Mouse (Mus musculus) intestine, embryonic 15.5 days (tissue): ENCODE measurements around the gene Dot1l. TPM values are rescaled to one million over a fixed set of nuclear protein-coding genes. Genes with fewer than 3 reads are reported as not detected.

Source experiments
- ATAC-seq: fragments of 200-750 bp; cut with Nextera tagmentation; 2 replicates; pipeline ENCODE4 v1.8.0; 2017; ENCODE audit warnings: moderate TSS enrichment, moderate library complexity
- H3K27ac ChIP-seq: fragments of 300-500 bp; sonication (generic); 2 replicates; pipeline ENCODE4 v1.5.1; 2015; ENCODE audit warnings: mild to moderate bottlenecking, inconsistent platforms
- H3K27me3 ChIP-seq: fragments of 300-500 bp; sonication (generic); replicated peaks from 2 replicates; pipeline ENCODE4 v1.6.1; 2015; ENCODE audit warnings: inconsistent platforms
- H3K36me3 ChIP-seq: fragments of 300-500 bp; sonication (generic); 2 replicates; pipeline ENCODE4 v1.6.1; 2015; ENCODE audit warnings: inconsistent platforms
- H3K4me1 ChIP-seq: fragments of 300-500 bp; sonication (generic); replicated peaks from 2 replicates; pipeline ENCODE4 v1.6.1; 2015; ENCODE audit warnings: inconsistent platforms
- H3K4me2 ChIP-seq: fragments of 300-500 bp; sonication (generic); replicated peaks from 2 replicates; pipeline ENCODE4 v1.6.1; 2015; ENCODE audit warnings: mild to moderate bottlenecking, inconsistent platforms
- H3K4me3 ChIP-seq: fragments of 300-500 bp; sonication (generic); replicated peaks from 2 replicates; pipeline ENCODE4 v1.5.1; 2015; ENCODE audit warnings: inconsistent platforms
- H3K9ac ChIP-seq: fragments of 300-500 bp; sonication (generic); 2 replicates; pipeline ENCODE4 v1.6.1; 2015; ENCODE audit warnings: inconsistent platforms
- H3K9me3 ChIP-seq: fragments of 300-500 bp; sonication (generic); 2 replicates; pipeline ENCODE4 v1.6.1; 2016; ENCODE audit warnings: inconsistent platforms
- WGBS: fragments of 180-500 bp; shearing (Covaris S2); methylation state at CpG from one replicate; pipeline ENCODE4 v1.1.7; 2015; 5-methylcytosine and 5-hydroxymethylcytosine counted together
- polyA plus RNA-seq: library from polyadenylated mRNA; unstranded; fragments of >200 nt; fragmentation: Nextera tagmentation; extraction: Ambion mirVana; gene quantifications from 2 replicates; pipeline ENCODE4 v1.2.1, GENCODE M21; 2015

Gene Dot1l
- polyA plus RNA-seq = 12.0 and 14.2 TPM in 2 replicates

GRCm38 (mm10) chr10:80754594-80755290, at the start of gene Dot1l:
TSS of gene Dot1l (plus strand) at chr10:80755206.
- H3K4me3 ChIP-seq = peak within 1 kb of the TSS; percentile 94
- H3K4me1 ChIP-seq = peaks cover 45% of the 10 kb centered on the region
- WGBS = under 1% methylated on average over 57 of the region's 57 CpGs
- H3K9me3 ChIP-seq = no peaks in the 10 kb centered on the region
- H3K36me3 ChIP-seq = no peaks in the 10 kb centered on the region
- peak; percentile 92 for ATAC-seq
- peak within 1 kb of the TSS; percentile 79 for H3K27ac ChIP-seq
- no peaks in the 10 kb centered on the region for H3K27me3 ChIP-seq
- H3K9ac ChIP-seq = peak within 1 kb of the TSS; percentile 83
- H3K4me2 ChIP-seq = peak within 1 kb of the TSS; percentile 88

GRCm38 (mm10) chr10:80705479-80705878, 49.5 kb upstream of the Dot1l start:
- Histone ChIP-seq H3K27ac (no peak overlapping the region), H3K36me3 (peaks cover 40% of the 10 kb centered on the region), H3K9ac (no peak overlapping the region), H3K27me3 (no peaks in the 10 kb centered on the region), H3K4me2 (no peak overlapping the region), H3K4me3 (no peak overlapping the region), H3K4me1 (peaks cover 20% of the 10 kb centered on the region), H3K9me3 (no peaks in the 10 kb centered on the region)
- 78% methylated on average over 3 of the region's 3 CpGs for WGBS
- no peak for ATAC-seq

- Histone ChIP-seq H3K4me1 (no peaks in the 10 kb centered on the region), H3K9me3 (no peaks in the 10 kb centered on the region), H3K4me3 (no peak overlapping the region), H3K4me2 (no peak overlapping the region), H3K27ac (no peak overlapping the region), H3K9ac (no peak overlapping the region), H3K36me3 (peaks cover 88% of the 10 kb centered on the region), H3K27me3 (no peaks in the 10 kb centered on the region)
- WGBS = 76% methylated on average over 3 of the region's 3 CpGs
- no peak for ATAC-seq
These were observed 44.2 kb upstream of the Dot1l start for GRCm38 (mm10) chr10:80710834-80711233.

GRCm38 (mm10) chr10:80717281-80717680, 37.7 kb upstream of the Dot1l start:
- no peaks in the 10 kb centered on the region for H3K27me3 ChIP-seq
- H3K4me3 ChIP-seq = no peak overlapping the region
- ATAC-seq = no peak
- H3K9me3 ChIP-seq = no peaks in the 10 kb centered on the region
- H3K4me2 ChIP-seq = no peak overlapping the region
- H3K4me1 ChIP-seq = no peaks in the 10 kb centered on the region
- 90% methylated on average over 1 of the region's 1 CpGs for WGBS
- H3K36me3 ChIP-seq = peaks cover 88% of the 10 kb centered on the region
- H3K9ac ChIP-seq = no peak overlapping the region
- no peak overlapping the region for H3K27ac ChIP-seq

- no peaks in the 10 kb centered on the region for H3K27me3 ChIP-seq
- H3K4me2 ChIP-seq = no peak overlapping the region
- WGBS = 76% methylated on average over 5 of the region's 5 CpGs
- no peaks in the 10 kb centered on the region for H3K9me3 ChIP-seq
- no peak for ATAC-seq
- no peaks in the 10 kb centered on the region for H3K4me1 ChIP-seq
- peaks cover 84% of the 10 kb centered on the region for H3K36me3 ChIP-seq
- H3K4me3 ChIP-seq = no peak overlapping the region
- no peak overlapping the region for H3K27ac ChIP-seq
- no peak overlapping the region for H3K9ac ChIP-seq
These were observed 27.5 kb upstream of the Dot1l start for GRCm38 (mm10) chr10:80727369-80728127.

GRCm38 (mm10) chr10:80732611-80733101, 22.4 kb upstream of the Dot1l start:
- Histone ChIP-seq H3K4me1 (0 out of 2 replicates have a peak, but pooled peaks cover 6% of the 10 kb centered on the region), H3K4me2 (no peak overlapping the region), H3K27ac (no peak overlapping the region), H3K9me3 (no peaks in the 10 kb centered on the region), H3K4me3 (no peak overlapping the region), H3K27me3 (no peaks in the 10 kb centered on the region), H3K9ac (no peak overlapping the region), H3K36me3 (peaks cover 56% of the 10 kb centered on the region)
- WGBS = 91% methylated on average over 6 of the region's 6 CpGs
- ATAC-seq = no peak

GRCm38 (mm10) chr10:80736731-80737130, 18.3 kb upstream of the Dot1l start:
- Histone ChIP-seq H3K9ac (no peak overlapping the region), H3K9me3 (no peaks in the 10 kb centered on the region), H3K4me3 (no peak overlapping the region), H3K27me3 (no peaks in the 10 kb centered on the region), H3K36me3 (peaks cover 19% of the 10 kb centered on the region; the same call in 1 of the 2 replicates), H3K4me1 (peaks cover 27% of the 10 kb centered on the region), H3K27ac (no peak overlapping the region), H3K4me2 (no peak overlapping the region)
- ATAC-seq = no peak
- 69% methylated on average over 5 of the region's 5 CpGs for WGBS

GRCm38 (mm10) chr10:80738657-80739056, 16.3 kb upstream of the Dot1l start:
- H3K27me3 ChIP-seq = no peaks in the 10 kb centered on the region
- H3K4me3 ChIP-seq = no peak overlapping the region
- H3K27ac ChIP-seq = no peak overlapping the region
- H3K4me1 ChIP-seq = peaks cover 31% of the 10 kb centered on the region
- no peak for ATAC-seq
- no peak overlapping the region for H3K4me2 ChIP-seq
- no peaks in the 10 kb centered on the region for H3K9me3 ChIP-seq
- peaks cover 9% of the 10 kb centered on the region; the same call in 1 of the 2 replicates for H3K36me3 ChIP-seq
- 72% methylated on average over 1 of the region's 1 CpGs for WGBS
- no peak overlapping the region for H3K9ac ChIP-seq

- H3K4me3 ChIP-seq = peak overlapping the region; percentile 89
- H3K36me3 ChIP-seq = peaks cover 5% of the 10 kb centered on the region; the same call in 1 of the 2 replicates
- 17% methylated on average over 5 of the region's 5 CpGs for WGBS
- no peaks in the 10 kb centered on the region for H3K9me3 ChIP-seq
- peak overlapping the region; percentile 65; the same call in 1 of the 2 replicates for H3K27ac ChIP-seq
- peak overlapping the region; percentile 94 for H3K9ac ChIP-seq
- no peak for ATAC-seq
- peaks cover 31% of the 10 kb centered on the region for H3K4me1 ChIP-seq
- H3K4me2 ChIP-seq = peak overlapping the region; percentile 88
- no peaks in the 10 kb centered on the region for H3K27me3 ChIP-seq
These were observed 13.9 kb upstream of the Dot1l start for GRCm38 (mm10) chr10:80741146-80741545.

- Histone ChIP-seq H3K36me3 (peaks cover 5% of the 10 kb centered on the region; the same call in 1 of the 2 replicates), H3K4me1 (peaks cover 30% of the 10 kb centered on the region), H3K27me3 (no peaks in the 10 kb centered on the region), H3K9ac (peak overlapping the region; percentile 94), H3K4me2 (peak overlapping the region; percentile 88), H3K4me3 (peak overlapping the region; percentile 89), H3K27ac (peak overlapping the region; percentile 65), H3K9me3 (no peaks in the 10 kb centered on the region)
- ATAC-seq = peak; percentile 48
- WGBS = under 1% methylated on average over 46 of the region's 46 CpGs
These were observed 13.3 kb upstream of the Dot1l start for GRCm38 (mm10) chr10:80741634-80742179.

GRCm38 (mm10) chr10:80742180-80742978, 12.6 kb upstream of the Dot1l start, which contains the start of gene Ap3d1:
TSS of gene Ap3d1 (minus strand) at chr10:80742264.
- H3K9me3 ChIP-seq = no peaks in the 10 kb centered on the region
- H3K4me3 ChIP-seq = peak within 1 kb of the TSS; percentile 89
- no peaks in the 10 kb centered on the region for H3K27me3 ChIP-seq
- H3K4me2 ChIP-seq = peak within 1 kb of the TSS; percentile 88
- 2% methylated on average over 25 of the region's 25 CpGs for WGBS
- H3K9ac ChIP-seq = peak within 1 kb of the TSS; percentile 94
- peaks cover under 1% of the 10 kb centered on the region; the same call in 1 of the 2 replicates for H3K36me3 ChIP-seq
- H3K4me1 ChIP-seq = peaks cover 25% of the 10 kb centered on the region
- H3K27ac ChIP-seq = peak within 1 kb of the TSS; percentile 68
- ATAC-seq = peak; percentile 99
